Mouse (Mus musculus): ENCODE measurements around the gene Tpmt. TPM values are rescaled to one million over a fixed set of nuclear protein-coding genes. Genes with fewer than 3 reads are reported as not detected.

Gene Tpmt
- total and polyA plus RNA-seq, 2 experiments from 2014 or later, result 10.8 to 11.6 TPM

DNA sequence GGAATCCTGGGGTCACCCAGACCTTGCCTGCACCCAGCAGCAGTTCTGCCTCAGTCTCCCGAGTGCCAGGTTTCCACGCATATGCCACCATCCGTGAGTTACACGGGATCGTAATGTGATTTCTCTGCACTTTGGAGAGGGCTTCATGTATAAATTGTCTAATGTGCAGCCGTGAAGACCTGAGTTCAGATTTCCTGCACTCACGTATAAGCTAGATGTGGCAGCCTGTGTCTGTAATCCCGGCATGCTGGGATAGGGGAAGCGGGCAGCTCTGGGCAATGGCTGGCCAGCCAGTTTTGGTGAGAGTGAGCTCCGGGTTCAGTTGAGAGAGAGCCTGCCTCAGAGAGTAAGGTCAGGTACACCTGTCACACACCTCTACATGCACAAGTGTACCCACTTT lies 22.0 kb upstream of the Tpmt start:
- Histone ChIP-seq H3K27me3 (ENCODE audit: insufficient read depth, low read length) (no peaks in the 10 kb centered on the region), H3K9me3 (ENCODE audit: low read length) (no peaks in the 10 kb centered on the region), H3K4me2 (ENCODE audit: low read depth, low read length, poor library complexity, severe bottlenecking) (no peak overlapping the region), H3K36me3 (ENCODE audit: insufficient read depth, low read length) (peaks cover 62% of the 10 kb centered on the region), H3K4me3 (ENCODE audit: low read depth, low read length) (no peak overlapping the region), H3K27ac (ENCODE audit: low read depth, low read length) (no peak overlapping the region), H3K4me1 (ENCODE audit: insufficient read depth, low read length) (no peaks in the 10 kb centered on the region), H3K9ac (replicated peaks; ENCODE audit: low read length, poor library complexity, severe bottlenecking) (no peak overlapping the region)
- 96% methylated on average over 10 of the region's 10 CpGs for WGBS
- TF ChIP-seq CTCF (IDR thresholded peaks at IDR 0.05), result no peak
- DNase-seq (ENCODE audit: low spot score) (no peak), ATAC-seq (ENCODE audit: low FRiP score) (no peak)

DNA sequence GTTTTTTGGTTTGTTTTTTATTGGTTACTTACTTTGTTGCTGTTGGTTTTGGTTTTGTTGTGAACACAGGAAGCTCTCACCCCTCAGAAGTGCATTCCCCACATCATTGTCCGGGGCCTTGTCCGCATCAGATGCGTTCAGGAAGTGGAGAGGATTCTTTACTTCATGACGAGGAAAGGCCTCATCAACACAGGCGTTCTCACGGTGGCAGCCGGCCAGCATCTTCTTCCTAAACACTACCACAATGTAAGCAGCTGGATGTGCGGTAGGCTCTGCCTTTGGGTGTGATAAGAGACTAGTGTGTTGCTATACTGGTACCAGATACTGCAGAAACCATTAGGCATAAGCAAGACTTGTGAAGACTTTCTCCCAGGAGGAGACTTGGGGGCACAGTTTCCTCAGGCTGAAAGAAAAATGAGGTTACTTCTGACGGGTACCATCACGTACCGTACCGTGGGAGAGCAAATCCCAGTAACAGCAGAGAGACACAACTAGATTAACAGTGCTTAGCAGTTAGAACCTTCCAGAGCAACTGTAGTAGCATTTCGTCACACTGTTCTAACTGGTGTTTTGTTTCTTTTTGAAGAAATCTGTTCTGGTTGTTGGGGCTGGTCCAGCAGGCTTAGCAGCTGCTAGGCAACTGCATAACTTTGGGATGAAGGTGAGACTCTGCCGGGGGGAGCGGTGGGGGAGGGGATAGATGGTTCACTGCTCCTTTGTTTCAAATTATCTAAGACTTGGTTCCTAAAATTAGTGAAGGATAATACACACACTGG lies 19.6 kb upstream of the Tpmt start:
- WGBS, result 73% methylated on average over 15 of the region's 15 CpGs
- ATAC-seq (ENCODE audit: low FRiP score), result no peak
- Histone ChIP-seq H3K4me3 (ENCODE audit: low read depth, low read length) (no peak overlapping the region), H3K27ac (ENCODE audit: low read depth, low read length) (no peak overlapping the region), H3K27me3 (ENCODE audit: insufficient read depth, low read length) (no peaks in the 10 kb centered on the region), H3K4me1 (ENCODE audit: insufficient read depth, low read length) (no peaks in the 10 kb centered on the region), H3K36me3 (ENCODE audit: insufficient read depth, low read length) (peaks cover 64% of the 10 kb centered on the region), H3K9ac (replicated peaks; ENCODE audit: low read length, poor library complexity, severe bottlenecking) (no peak overlapping the region), H3K4me2 (ENCODE audit: low read depth, low read length, poor library complexity, severe bottlenecking) (no peak overlapping the region), H3K9me3 (ENCODE audit: low read length) (no peaks in the 10 kb centered on the region)
- DNase-seq (ENCODE audit: low spot score), result no peak
- no peak for TF ChIP-seq CTCF (IDR thresholded peaks at IDR 0.05)

DNA sequence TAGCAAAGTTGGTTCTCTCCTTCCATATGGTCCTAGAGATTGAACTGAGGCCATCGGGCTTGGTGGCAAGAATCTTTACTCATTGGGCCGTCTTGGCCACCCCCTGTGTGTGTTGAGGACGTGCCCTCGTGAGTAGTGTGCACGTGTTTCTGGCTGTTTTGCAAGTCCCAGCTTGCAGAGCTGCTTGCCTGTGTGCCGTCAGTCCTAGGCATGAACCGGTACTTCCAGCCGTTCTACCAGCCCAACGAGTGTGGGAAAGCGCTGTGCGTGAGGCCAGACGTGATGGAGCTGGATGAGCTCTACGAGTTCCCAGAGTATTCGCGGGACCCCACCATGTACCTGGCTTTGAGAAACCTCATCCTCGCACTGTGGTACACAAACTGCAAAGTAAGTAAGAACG lies 18.2 kb upstream of the Tpmt start:
- no peak overlapping the region for H3K27ac ChIP-seq (ENCODE audit: low read depth, low read length)
- no peak overlapping the region for H3K4me3 ChIP-seq (ENCODE audit: low read depth, low read length)
- no peak overlapping the region for H3K9ac ChIP-seq (replicated peaks; ENCODE audit: low read length, poor library complexity, severe bottlenecking)
- no peak for TF ChIP-seq CTCF (IDR thresholded peaks at IDR 0.05)
- no peak for ATAC-seq (ENCODE audit: low FRiP score)
- 94% methylated on average over 17 of the region's 17 CpGs for WGBS
- H3K4me2 ChIP-seq (ENCODE audit: low read depth, low read length, poor library complexity, severe bottlenecking), result no peak overlapping the region
- H3K36me3 ChIP-seq (ENCODE audit: insufficient read depth, low read length), result peaks cover 57% of the 10 kb centered on the region
- DNase-seq (ENCODE audit: low spot score), result no peak
- no peaks in the 10 kb centered on the region for H3K27me3 ChIP-seq (ENCODE audit: insufficient read depth, low read length)
- H3K4me1 ChIP-seq (ENCODE audit: insufficient read depth, low read length), result no peaks in the 10 kb centered on the region
- no peaks in the 10 kb centered on the region for H3K9me3 ChIP-seq (ENCODE audit: low read length)

DNA sequence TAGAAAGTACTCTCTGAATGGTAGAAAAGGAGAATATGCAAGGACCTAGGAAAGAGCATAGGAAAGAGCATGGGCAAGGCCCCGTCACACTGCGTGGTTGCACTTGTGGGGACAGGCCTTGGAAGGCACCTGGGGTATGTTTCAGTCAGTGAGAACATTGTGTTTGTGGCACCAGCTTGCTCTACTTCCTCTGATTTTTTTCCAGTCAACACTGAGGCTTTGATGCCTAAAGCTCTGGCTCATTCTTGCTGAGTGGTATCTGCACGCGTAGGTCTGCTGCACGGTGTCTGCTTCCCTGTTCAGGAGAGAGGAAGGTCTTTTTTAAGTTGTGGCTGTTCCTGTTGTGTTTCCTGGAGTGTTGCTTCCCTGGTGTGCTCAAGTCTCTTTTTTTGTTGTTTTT lies 12.2 kb upstream of the Tpmt start:
- Histone ChIP-seq H3K9ac (replicated peaks; ENCODE audit: low read length, poor library complexity, severe bottlenecking) (no peak overlapping the region), H3K27me3 (ENCODE audit: insufficient read depth, low read length) (no peaks in the 10 kb centered on the region), H3K4me1 (ENCODE audit: insufficient read depth, low read length) (no peaks in the 10 kb centered on the region), H3K27ac (ENCODE audit: low read depth, low read length) (no peak overlapping the region), H3K9me3 (ENCODE audit: low read length) (no peaks in the 10 kb centered on the region), H3K4me3 (ENCODE audit: low read depth, low read length) (no peak overlapping the region), H3K36me3 (ENCODE audit: insufficient read depth, low read length) (peaks cover 32% of the 10 kb centered on the region), H3K4me2 (ENCODE audit: low read depth, low read length, poor library complexity, severe bottlenecking) (no peak overlapping the region)
- no peak for DNase-seq (ENCODE audit: low spot score)
- 97% methylated on average over 5 of the region's 5 CpGs for WGBS
- no peak for ATAC-seq (ENCODE audit: low FRiP score)
- TF ChIP-seq CTCF (IDR thresholded peaks at IDR 0.05), result no peak

DNA sequence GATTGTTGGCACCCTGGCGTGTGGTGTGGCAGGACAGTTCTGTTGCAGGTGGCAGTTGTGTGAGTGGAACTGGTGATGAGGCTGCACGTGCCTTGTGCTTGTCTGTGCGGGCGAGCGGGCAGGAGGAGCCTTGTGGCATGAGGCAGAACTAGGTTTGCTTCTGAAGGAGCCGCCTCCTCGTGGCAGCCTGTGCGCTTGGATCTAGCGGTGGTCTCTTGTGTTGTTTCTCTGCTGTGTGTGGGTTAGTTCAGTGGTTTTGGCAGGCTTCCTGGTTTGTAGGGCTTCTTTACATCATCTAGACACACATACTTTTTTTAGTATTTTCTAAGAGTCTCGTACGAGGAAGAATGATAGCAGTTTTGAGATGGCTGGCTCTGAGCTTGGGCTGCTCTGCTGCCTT lies 11.6 kb upstream of the Tpmt start:
- ATAC-seq (ENCODE audit: low FRiP score) (no peak), DNase-seq (ENCODE audit: low spot score) (no peak)
- 91% methylated on average over 11 of the region's 11 CpGs for WGBS
- no peaks in the 10 kb centered on the region for H3K9me3 ChIP-seq (ENCODE audit: low read length)
- H3K9ac ChIP-seq (replicated peaks; ENCODE audit: low read length, poor library complexity, severe bottlenecking), result no peak overlapping the region
- H3K27ac ChIP-seq (ENCODE audit: low read depth, low read length), result no peak overlapping the region
- H3K4me2 ChIP-seq (ENCODE audit: low read depth, low read length, poor library complexity, severe bottlenecking), result no peak overlapping the region
- no peak overlapping the region for H3K4me3 ChIP-seq (ENCODE audit: low read depth, low read length)
- no peaks in the 10 kb centered on the region for H3K4me1 ChIP-seq (ENCODE audit: insufficient read depth, low read length)
- no peaks in the 10 kb centered on the region for H3K27me3 ChIP-seq (ENCODE audit: insufficient read depth, low read length)
- peaks cover 37% of the 10 kb centered on the region for H3K36me3 ChIP-seq (ENCODE audit: insufficient read depth, low read length)
- TF ChIP-seq CTCF (IDR thresholded peaks at IDR 0.05), result no peak

DNA sequence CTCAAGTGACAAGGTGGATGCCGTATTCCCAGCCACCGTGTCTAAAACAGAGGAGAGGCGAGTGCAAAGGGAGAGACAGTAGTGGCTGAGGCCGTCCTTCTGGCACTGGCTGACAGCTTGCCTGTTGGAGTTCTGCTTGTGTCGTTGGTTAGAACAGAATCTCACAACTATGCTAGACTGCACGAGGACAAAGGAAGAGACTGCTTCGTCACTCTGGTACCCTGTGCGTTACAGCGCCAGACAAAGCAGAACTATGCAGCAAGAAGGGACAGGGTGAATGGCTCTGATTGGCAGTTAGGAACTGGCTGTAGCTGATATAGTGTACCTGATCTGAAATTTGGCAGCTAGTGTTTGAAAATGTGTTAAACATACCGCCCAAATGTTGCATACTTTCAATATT lies 9.4 kb upstream of the Tpmt start:
- no peak overlapping the region for H3K9ac ChIP-seq (replicated peaks; ENCODE audit: low read length, poor library complexity, severe bottlenecking)
- 49% methylated on average over 10 of the region's 10 CpGs for WGBS
- no peak overlapping the region for H3K27ac ChIP-seq (ENCODE audit: low read depth, low read length)
- ATAC-seq (ENCODE audit: low FRiP score) (no peak), DNase-seq (ENCODE audit: low spot score) (no peak)
- no peaks in the 10 kb centered on the region for H3K4me1 ChIP-seq (ENCODE audit: insufficient read depth, low read length)
- H3K9me3 ChIP-seq (ENCODE audit: low read length), result no peaks in the 10 kb centered on the region
- H3K36me3 ChIP-seq (ENCODE audit: insufficient read depth, low read length), result peaks cover 33% of the 10 kb centered on the region
- H3K27me3 ChIP-seq (ENCODE audit: insufficient read depth, low read length), result no peaks in the 10 kb centered on the region
- H3K4me3 ChIP-seq (ENCODE audit: low read depth, low read length), result no peak overlapping the region
- H3K4me2 ChIP-seq (ENCODE audit: low read depth, low read length, poor library complexity, severe bottlenecking), result no peak overlapping the region
- no peak for TF ChIP-seq CTCF (IDR thresholded peaks at IDR 0.05)
